Mouse (Mus musculus) midbrain, postnatal 0 days (tissue): ENCODE data around the gene U90926. TPM values are rescaled to one million over a fixed set of nuclear protein-coding genes. Genes with fewer than 3 reads are reported as not detected.

Experiments
- ATAC-seq: fragments of 200-750 bp; cut with Nextera tagmentation; 2 replicates; pipeline ENCODE4 v1.8.0; 2017; ENCODE audit warnings: moderate number of reproducible peaks, mild to moderate bottlenecking, moderate TSS enrichment, moderate library complexity; ENCODE audit not compliant: low FRiP score
- DNase-seq: peaks from one replicate; pipeline ENCODE4 v3.0.0-alpha.2; 2015; ENCODE audit warnings: low spot score
- H3K27ac ChIP-seq: fragments of 300-500 bp; sonication (generic); 2 replicates; pipeline ENCODE4 v1.5.1; 2014; ENCODE audit warnings: low read depth, mild to moderate bottlenecking, low read length, mixed read lengths
- H3K27me3 ChIP-seq: fragments of 300-500 bp; sonication (generic); 2 replicates; pipeline ENCODE4 v1.6.1; 2014; ENCODE audit warnings: low read length, control low read depth, mixed read lengths; ENCODE audit not compliant: insufficient read depth
- H3K36me3 ChIP-seq: fragments of 300-500 bp; sonication (generic); 2 replicates; pipeline ENCODE4 v1.6.1; 2014; ENCODE audit warnings: low read length, control low read depth, mixed read lengths; ENCODE audit not compliant: insufficient read depth
- H3K4me1 ChIP-seq: fragments of 300-500 bp; sonication (generic); 2 replicates; pipeline ENCODE4 v1.6.1; 2014; ENCODE audit warnings: mild to moderate bottlenecking, control low read depth, antibody characterized with exemption, low read length, mixed read lengths; ENCODE audit not compliant: insufficient read depth
- H3K4me2 ChIP-seq: fragments of 300-500 bp; sonication (generic); 2 replicates; pipeline ENCODE4 v1.6.1; 2014; ENCODE audit warnings: low read depth, mild to moderate bottlenecking, low read length, mixed read lengths; ENCODE audit not compliant: poor library complexity, severe bottlenecking
- H3K4me3 ChIP-seq: fragments of 300-500 bp; sonication (generic); 2 replicates; pipeline ENCODE4 v1.5.1; 2014; ENCODE audit warnings: low read depth, mild to moderate bottlenecking, low read length, moderate library complexity
- H3K9ac ChIP-seq: fragments of 300-500 bp; sonication (generic); replicated peaks from 2 replicates; pipeline ENCODE4 v1.6.1; 2014; ENCODE audit warnings: mild to moderate bottlenecking, low read length, moderate library complexity, mixed read lengths; ENCODE audit not compliant: poor library complexity, severe bottlenecking
- H3K9me3 ChIP-seq: fragments of 300-500 bp; sonication (generic); 2 replicates; pipeline ENCODE4 v1.6.1; 2016; ENCODE audit warnings: low read length, control low read depth
- CTCF ChIP-seq: IDR thresholded peaks from 2 replicates; pipeline ENCODE4 v1.5.1; 2016; ENCODE audit warnings: antibody characterized with exemption, mild to moderate bottlenecking
- WGBS: fragments of 180-500 bp; shearing (Covaris S2); extraction: QIAGEN DNeasy Blood & Tissue Kit; methylation state at CpG from one replicate; pipeline ENCODE4 v1.1.7; 2014; 5-methylcytosine and 5-hydroxymethylcytosine counted together
- polyA plus RNA-seq: library from polyadenylated mRNA; unstranded; fragments of >200 nt; fragmentation: Nextera tagmentation; extraction: Ambion mirVana; gene quantifications from 2 replicates; pipeline ENCODE4 v1.2.1, GENCODE M21; 2015
- total RNA-seq: library from RNA; depleted of rRNA; stranded (reverse); fragments of >200 nt; gene quantifications from 2 replicates; pipeline ENCODE4 v1.2.3, GENCODE M21; 2014

U90926 gene
- total and polyA plus RNA-seq, 2 experiments from 2014 or later, result not detected

DNA sequence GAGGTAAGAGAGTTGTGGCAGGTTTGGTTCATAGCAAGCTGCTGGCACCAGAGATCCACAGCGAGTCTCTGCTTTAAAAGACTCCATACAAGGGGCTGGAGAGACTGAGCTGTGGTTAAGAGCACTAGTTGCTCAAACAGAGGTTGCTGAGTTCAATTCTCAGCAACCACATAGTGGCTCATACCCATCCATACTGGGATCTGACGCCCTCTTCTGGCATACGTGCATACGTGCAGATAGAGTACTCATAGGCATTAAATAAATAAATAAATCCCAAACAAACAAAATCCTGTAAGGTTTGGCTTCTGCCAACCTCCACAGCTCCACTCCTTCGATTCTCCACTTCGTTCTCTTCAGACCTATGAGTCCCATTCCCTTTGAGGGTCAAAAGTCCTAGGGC, 36.8 kb upstream of the U90926 start:
- H3K4me2 ChIP-seq, result no peak overlapping the region

DNA sequence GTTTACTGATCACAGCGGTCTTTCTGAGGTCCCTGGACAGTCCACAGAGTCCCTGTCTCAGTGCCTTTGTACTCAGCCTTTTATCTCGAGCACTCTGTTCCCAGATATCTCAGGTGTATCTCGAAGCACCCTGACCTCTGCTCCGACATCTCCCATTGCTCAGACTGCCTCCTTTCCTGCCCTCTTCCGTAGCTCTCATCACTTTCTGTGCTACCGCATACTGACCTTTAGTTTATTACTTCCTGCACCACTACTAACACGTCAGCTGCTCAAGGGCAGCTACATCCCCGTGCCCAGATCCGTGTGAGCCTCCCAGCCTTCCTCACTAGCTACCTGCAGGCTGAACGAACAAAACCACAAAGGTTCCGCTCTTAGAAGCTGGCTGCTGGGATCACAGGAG, 33.4 kb upstream of the U90926 start:
- H3K9ac ChIP-seq, result no peak overlapping the region
- no peaks in the 10 kb centered on the region for H3K27me3 ChIP-seq
- no peak for TF ChIP-seq CTCF
- DNase-seq, result no peak
- 83% methylated on average over 11 of the region's 11 CpGs for WGBS
- H3K4me2 ChIP-seq, result no peak overlapping the region
- no peaks in the 10 kb centered on the region for H3K4me1 ChIP-seq
- no peaks in the 10 kb centered on the region for H3K9me3 ChIP-seq
- H3K27ac ChIP-seq, result no peak overlapping the region
- H3K4me3 ChIP-seq, result no peak overlapping the region
- no peaks in the 10 kb centered on the region for H3K36me3 ChIP-seq
- ATAC-seq, result no peak

More for the DNA sequence above, 36.8 kb upstream of the U90926 start:
- H3K36me3 ChIP-seq, result no peaks in the 10 kb centered on the region
- 93% methylated on average over 6 of the region's 6 CpGs for WGBS
- no peak for ATAC-seq
- no peak overlapping the region for H3K9ac ChIP-seq
- TF ChIP-seq CTCF, result peak; percentile 12; the same call in 1 of the 2 replicates
- H3K4me3 ChIP-seq, result no peak overlapping the region
- no peaks in the 10 kb centered on the region; the same call in 1 of the 2 replicates for H3K27me3 ChIP-seq
- no peaks in the 10 kb centered on the region for H3K4me1 ChIP-seq
- H3K27ac ChIP-seq, result no peak overlapping the region
- no peak for DNase-seq
- no peaks in the 10 kb centered on the region for H3K9me3 ChIP-seq

DNA sequence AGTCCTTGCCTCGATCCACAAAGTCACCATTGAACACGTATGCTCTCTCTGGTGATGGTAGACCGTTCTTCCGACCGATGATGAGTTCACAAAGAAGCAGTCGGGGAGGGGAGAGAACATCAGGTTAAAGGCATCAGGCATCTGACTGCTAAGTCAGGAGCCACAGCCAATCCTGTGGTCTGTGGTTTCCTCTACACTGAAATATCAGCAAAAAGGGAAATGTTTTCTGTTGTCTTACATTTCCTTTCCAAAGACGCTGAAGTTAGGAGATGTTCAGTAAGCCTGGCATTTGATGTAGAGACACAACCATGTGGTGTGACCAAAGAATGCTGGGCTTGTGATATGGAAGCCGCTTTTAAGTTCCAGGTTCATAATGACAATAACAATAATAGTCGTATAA, 30.3 kb upstream of the U90926 start:
- no peaks in the 10 kb centered on the region for H3K4me1 ChIP-seq
- no peak for TF ChIP-seq CTCF
- H3K9ac ChIP-seq, result no peak overlapping the region
- no peak for DNase-seq
- no peak for ATAC-seq
- H3K4me2 ChIP-seq, result no peak overlapping the region
- H3K4me3 ChIP-seq, result no peak overlapping the region
- H3K27ac ChIP-seq, result no peak overlapping the region
- no peaks in the 10 kb centered on the region for H3K36me3 ChIP-seq
- no peaks in the 10 kb centered on the region for H3K9me3 ChIP-seq
- 93% methylated on average over 9 of the region's 9 CpGs for WGBS
- H3K27me3 ChIP-seq, result no peaks in the 10 kb centered on the region

DNA sequence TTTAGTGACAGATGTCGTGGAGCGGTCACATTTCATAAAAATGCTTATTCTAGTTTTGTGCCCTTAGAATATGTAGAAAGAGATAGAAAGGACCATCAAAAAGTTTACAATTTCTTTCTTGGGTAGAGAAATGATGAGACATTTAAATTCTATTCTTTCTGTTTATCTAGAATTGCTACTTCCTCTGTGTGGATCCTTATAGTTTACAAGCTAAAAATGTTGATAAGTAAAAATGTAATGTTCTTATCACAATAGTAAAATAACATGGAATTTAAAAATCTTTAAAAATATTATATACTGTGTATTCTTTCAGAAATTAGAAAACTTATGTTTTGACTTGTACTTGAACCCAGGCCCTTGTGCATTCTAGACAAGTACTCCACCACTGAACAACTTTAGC, 29.7 kb upstream of the U90926 start:
- ATAC-seq (no peak), DNase-seq (no peak)
- Histone ChIP-seq H3K4me3 (no peak overlapping the region), H3K9ac (no peak overlapping the region), H3K27ac (no peak overlapping the region), H3K27me3 (no peaks in the 10 kb centered on the region), H3K4me1 (no peaks in the 10 kb centered on the region), H3K4me2 (no peak overlapping the region), H3K9me3 (no peaks in the 10 kb centered on the region), H3K36me3 (no peaks in the 10 kb centered on the region)
- TF ChIP-seq CTCF, result no peak
- WGBS, result 98% methylated on average over 2 of the region's 2 CpGs

DNA sequence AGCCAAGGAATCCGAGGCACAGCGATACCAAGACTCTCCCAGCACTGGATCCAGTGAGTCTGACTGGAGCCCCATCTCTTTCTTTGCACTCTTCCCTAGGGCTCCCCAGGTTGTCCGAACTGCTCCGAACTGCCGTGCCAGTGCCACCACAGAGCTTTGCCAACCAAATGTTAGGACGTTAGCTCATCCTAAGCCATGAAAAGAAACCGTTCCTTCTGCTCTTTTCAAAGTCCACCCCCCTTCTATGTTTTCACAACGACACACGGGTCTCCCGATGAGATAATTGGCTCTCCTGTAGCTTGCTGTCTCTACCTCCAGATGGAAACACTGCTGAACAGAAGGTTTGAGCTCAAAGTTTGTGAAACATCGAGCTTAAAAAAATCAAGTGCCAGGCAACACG, 25.6 kb upstream of the U90926 start:
- WGBS, result 91% methylated on average over 12 of the region's 12 CpGs
- Histone ChIP-seq H3K9me3 (no peaks in the 10 kb centered on the region), H3K9ac (no peak overlapping the region), H3K27ac (no peak overlapping the region), H3K27me3 (no peaks in the 10 kb centered on the region), H3K4me1 (no peaks in the 10 kb centered on the region), H3K4me3 (no peak overlapping the region), H3K36me3 (no peaks in the 10 kb centered on the region), H3K4me2 (no peak overlapping the region)
- no peak for TF ChIP-seq CTCF
- no peak for DNase-seq
- ATAC-seq, result no peak

DNA sequence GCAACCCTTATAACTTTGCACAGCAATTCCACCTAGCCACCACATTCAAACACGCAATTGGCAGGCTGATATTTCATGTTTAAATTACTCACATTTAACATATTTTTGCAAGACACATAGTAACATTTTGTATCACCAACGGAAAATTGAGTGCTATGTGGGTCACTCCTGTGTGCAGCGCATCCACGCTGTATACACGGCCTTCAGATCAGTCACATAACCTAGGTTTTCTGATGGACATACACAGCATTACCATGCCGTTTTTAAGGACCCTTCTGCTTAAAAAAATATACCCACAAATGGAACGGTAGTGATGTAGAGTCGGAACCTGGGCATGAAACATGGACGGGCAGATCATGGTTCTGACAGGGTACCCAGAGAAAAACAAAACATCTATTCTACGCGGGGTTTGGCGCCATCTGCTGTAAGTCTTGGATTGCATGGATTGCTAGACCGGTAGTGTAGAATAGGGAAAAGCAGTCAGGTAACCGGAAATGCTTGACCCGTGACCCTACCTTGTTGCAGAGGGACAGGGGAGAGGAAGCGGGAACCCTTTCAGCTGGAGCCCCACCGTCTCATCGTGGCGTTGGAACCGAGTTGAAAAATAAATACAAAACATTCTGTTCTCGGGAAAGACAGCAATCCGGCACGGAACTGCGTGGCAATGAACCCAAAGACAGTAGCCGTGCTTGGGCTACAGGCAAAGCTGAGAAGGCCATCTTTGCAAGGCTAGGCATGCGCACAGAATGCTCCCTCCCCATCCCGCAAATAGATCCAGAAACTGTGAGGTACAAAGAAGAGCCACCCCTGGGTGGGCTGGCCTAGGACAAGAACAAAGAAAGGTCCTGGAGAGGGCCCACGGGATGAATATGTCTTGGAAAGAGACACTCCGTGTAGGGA, 24.4 kb upstream of the U90926 start:
- H3K9me3 ChIP-seq, result no peaks in the 10 kb centered on the region
- DNase-seq (peak; percentile 85), ATAC-seq (peak; percentile 73)
- peak; percentile 90 for TF ChIP-seq CTCF
- H3K36me3 ChIP-seq, result no peaks in the 10 kb centered on the region
- 0 out of 2 replicates have a peak overlapping the region, but pooled peaks have one; percentile 10 for H3K4me2 ChIP-seq
- no peaks in the 10 kb centered on the region for H3K4me1 ChIP-seq
- no peaks in the 10 kb centered on the region for H3K27me3 ChIP-seq
- H3K27ac ChIP-seq, result no peak overlapping the region
- H3K9ac ChIP-seq, result no peak overlapping the region
- 42% methylated on average over 29 of the region's 29 CpGs for WGBS
- H3K4me3 ChIP-seq, result no peak overlapping the region
